Mouse (Mus musculus): ENCODE data around the gene Ccdc141.

Gene Ccdc141

DNA sequence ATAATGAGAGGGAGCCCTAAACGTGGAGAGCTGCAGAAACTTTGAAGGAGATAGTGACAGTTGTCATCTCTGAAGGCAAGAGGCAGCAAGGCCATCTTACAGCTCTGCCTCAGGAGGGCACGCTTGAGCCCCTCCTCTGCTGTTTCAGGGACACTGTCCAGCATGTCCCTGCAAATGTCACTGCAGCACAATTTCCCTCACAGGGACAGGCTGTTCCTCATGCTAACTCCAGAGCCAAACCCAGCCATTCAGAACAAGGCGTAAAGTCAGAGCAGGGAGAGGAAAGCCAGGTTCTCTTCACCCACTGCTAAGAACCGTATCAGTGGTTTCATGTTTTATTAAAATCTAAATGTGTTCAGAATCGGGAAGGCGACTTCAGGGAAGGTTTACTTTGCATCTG is 192.8 kb downstream of the Ccdc141 start:
- DNase-seq (ENCODE audit: low read depth), result no peak

DNA sequence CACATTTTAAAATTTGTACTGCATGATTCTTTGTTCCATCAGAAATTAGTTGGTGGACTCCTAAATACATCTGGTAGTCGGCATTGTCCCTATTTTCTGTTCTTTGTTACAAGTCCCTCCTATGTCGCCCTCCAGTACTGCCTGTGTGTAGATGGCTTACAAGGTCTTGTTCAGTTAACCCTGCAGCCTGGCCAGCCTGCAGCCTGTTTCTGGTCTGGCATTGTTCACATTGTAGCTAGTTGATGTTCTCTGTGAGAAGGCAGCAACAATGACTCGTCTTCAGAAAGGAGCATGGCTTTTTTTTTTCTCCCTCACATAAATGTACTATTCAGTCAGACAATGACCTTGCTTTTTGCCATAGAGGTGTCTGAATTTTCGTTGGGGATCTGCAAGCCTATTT is 198.4 kb downstream of the Ccdc141 start:
- DNase-seq (ENCODE audit: low read depth), result no peak

GRCm38 (mm10) chr2:76971069-76971468 is 199.4 kb downstream of the Ccdc141 start:
- DNase-seq (ENCODE audit: low read depth), result no peak

DNA sequence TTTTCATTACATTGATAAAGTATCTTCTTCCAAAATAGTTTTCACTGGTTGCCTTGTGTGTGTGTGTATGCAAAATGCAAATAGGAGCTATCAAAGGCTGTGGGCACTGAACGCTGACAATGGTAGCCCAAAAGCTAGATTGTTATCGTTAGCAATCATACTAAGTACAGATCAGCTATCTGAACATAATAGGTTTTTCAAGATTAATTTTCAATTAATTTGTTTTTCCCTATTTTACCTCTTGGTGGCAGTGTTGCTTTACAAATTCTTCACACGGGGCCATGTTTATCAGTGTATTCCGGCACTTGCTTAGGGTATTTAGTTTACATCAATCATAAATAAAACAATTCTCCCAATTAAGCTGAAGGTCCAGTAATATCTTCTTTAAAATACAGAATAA is 199.8 kb downstream of the Ccdc141 start:
- DNase-seq (ENCODE audit: low read depth), result peak; percentile 30

GRCm38 (mm10) chr2:76970204-76970603 is 200.2 kb downstream of the Ccdc141 start:
- DNase-seq (ENCODE audit: low read depth), result no peak

GRCm38 (mm10) chr2:76969637-76970036 is 200.8 kb downstream of the Ccdc141 start:
- no peak for DNase-seq (ENCODE audit: low read depth)

DNA sequence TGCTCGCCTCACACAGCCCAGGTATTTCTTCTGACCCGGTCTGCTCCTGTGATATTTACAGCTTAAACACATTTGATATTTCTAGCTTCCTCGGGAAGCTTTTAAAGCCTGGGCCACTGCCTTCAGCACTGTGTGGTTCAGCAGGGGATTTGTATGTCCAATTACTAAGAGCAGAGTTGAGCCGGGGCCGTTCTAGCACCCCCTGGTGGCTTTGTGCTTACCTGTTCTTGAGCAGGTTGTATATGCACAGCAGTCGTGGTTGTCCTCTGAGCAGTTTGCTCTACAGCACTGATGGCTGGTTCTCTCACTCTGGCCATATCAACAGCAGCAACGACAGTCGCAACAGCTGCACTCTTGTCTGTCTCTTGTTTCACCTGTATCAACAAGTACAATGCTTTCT is 201.5 kb downstream of the Ccdc141 start:
- DNase-seq (ENCODE audit: low read depth), result peak; percentile 44

DNA sequence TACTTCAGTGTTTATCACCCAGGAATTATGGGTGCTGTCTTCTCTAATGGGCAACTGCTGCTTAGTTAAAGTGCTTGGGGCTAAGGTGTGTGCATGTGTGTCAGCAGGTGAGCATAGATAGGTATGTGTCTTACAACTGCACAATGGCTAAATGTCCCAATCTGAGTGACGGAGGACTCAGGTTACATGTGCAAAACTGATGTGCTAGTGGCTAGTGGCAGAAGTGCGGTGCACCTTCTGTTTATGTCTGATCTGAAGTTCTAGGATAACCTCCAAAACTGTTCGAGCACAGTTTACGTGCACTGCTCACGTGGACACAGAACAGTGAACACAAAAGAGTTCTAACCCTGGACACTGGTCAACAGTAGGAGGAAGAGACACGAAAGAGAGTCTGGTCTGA is 203.9 kb downstream of the Ccdc141 start:
- DNase-seq (ENCODE audit: low read depth), result no peak

DNA sequence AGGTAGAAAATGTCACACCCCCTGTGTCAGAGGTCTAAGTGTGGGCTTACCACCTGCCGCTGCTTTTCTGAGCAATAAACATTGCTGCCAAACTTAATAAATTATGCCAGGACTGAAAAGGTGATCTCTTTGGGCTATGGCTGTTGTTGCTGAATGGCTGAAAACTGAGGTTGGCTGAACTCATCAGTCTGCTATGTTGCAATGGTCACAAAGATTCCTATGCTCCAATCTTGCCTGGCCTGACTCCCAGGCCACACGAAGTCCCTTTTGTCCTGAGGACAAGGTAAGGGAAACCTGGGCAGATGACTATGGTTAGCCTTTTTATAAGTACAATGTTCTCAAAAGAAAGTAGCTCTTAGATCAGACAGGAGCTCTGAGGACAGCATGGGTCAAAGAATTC is 204.4 kb downstream of the Ccdc141 start:
- DNase-seq (ENCODE audit: low read depth), result no peak

GRCm38 (mm10) chr2:76965542-76965941 is 204.9 kb downstream of the Ccdc141 start:
- DNase-seq (ENCODE audit: low read depth), result no peak

DNA sequence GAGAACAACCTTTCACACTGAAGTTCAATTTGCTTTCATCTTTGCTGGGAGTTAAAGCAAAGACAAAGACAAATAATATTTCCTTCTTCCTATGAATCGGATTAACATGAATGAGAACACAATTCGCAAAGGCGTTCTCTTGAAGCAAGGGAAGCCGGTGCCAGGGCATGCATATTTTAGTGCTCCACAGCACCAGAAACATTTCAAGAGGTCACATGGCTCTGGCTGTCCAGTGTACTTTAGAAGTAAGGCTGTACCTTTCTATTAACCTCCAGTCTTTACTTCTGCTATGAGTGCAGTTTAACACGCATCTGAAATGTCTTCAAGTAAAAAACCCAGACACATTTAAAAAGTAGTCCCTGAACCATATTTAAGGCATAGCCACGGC is 208.4 kb downstream of the Ccdc141 start:
- DNase-seq (ENCODE audit: low read depth), result no peak

- no peak for DNase-seq (ENCODE audit: low read depth)
These were observed 208.9 kb downstream of the Ccdc141 start for GRCm38 (mm10) chr2:76961420-76962044.

All from induced T-regulatory cell, adult 2 months (primary cell).